Mouse (Mus musculus) hindbrain, embryonic 15.5 days (tissue): ENCODE data around the gene Uqcc1. TPM values are rescaled to one million over a fixed set of nuclear protein-coding genes. Genes with fewer than 3 reads are reported as not detected.

ENCODE experiments used
- ATAC-seq: fragments of 200-750 bp; cut with Nextera tagmentation; 2 replicates; pipeline ENCODE4 v1.8.0; 2017; ENCODE audit warnings: low read depth, moderate number of reproducible peaks, moderate TSS enrichment; ENCODE audit not compliant: low FRiP score
- H3K27ac ChIP-seq: fragments of 300-500 bp; sonication (generic); replicated peaks from 2 replicates; pipeline ENCODE4 v1.5.1; 2015; ENCODE audit warnings: mild to moderate bottlenecking, inconsistent platforms
- H3K27me3 ChIP-seq: fragments of 300-500 bp; sonication (generic); 2 replicates; pipeline ENCODE4 v1.6.1; 2015; ENCODE audit warnings: control low read depth, inconsistent platforms
- H3K36me3 ChIP-seq: fragments of 300-500 bp; sonication (generic); 2 replicates; pipeline ENCODE4 v1.6.1; 2015; ENCODE audit warnings: control low read depth, inconsistent platforms
- H3K4me1 ChIP-seq: fragments of 300-500 bp; sonication (generic); replicated peaks from 2 replicates; pipeline ENCODE4 v1.6.1; 2015; ENCODE audit warnings: control low read depth, inconsistent platforms
- H3K4me2 ChIP-seq: fragments of 300-500 bp; sonication (generic); 2 replicates; pipeline ENCODE4 v1.6.1; 2015; ENCODE audit warnings: moderate library complexity, mild to moderate bottlenecking, inconsistent platforms
- H3K4me3 ChIP-seq: fragments of 300-500 bp; sonication (generic); 2 replicates; pipeline ENCODE4 v1.5.1; 2015; ENCODE audit warnings: mild to moderate bottlenecking, inconsistent platforms
- H3K9ac ChIP-seq: fragments of 300-500 bp; sonication (generic); 2 replicates; pipeline ENCODE4 v1.6.1; 2015; ENCODE audit warnings: inconsistent platforms
- H3K9me3 ChIP-seq: fragments of 300-500 bp; sonication (generic); 2 replicates; pipeline ENCODE4 v1.6.1; 2016; ENCODE audit warnings: control low read depth, inconsistent platforms
- WGBS: fragments of 180-500 bp; shearing (Covaris S2); methylation state at CpG from one replicate; pipeline ENCODE4 v1.1.7; 2015; 5-methylcytosine and 5-hydroxymethylcytosine counted together
- polyA plus RNA-seq: library from polyadenylated mRNA; unstranded; fragments of >200 nt; fragmentation: Nextera tagmentation; extraction: Ambion mirVana; gene quantifications from 2 replicates; pipeline ENCODE4 v1.2.1, GENCODE M21; 2015

Gene Uqcc1
- polyA plus RNA-seq, 1 experiment from 2014 or later, result 65.0 TPM

DNA sequence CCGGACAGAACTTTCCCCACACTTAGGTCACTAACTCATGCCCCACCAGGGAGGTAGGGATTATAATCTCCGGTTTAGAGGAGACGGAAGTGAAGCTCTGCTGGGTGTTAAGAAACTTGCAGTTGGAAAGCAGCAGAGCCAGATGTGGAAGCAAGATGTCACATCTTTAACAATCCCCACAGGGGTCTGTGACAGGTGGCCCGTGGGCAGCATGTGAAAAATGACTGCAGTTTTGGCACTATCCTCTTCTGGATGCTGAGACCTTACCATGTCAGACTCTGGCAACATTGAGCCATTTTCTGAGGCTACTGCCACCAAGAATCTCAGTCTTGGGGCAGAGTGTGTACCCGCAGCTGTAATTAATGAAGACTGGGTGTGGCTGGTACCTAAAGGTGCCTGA, 126.1 kb downstream of the Uqcc1 start:
- peaks cover 43% of the 10 kb centered on the region for H3K36me3 ChIP-seq
- H3K9ac ChIP-seq, result no peak overlapping the region
- no peak overlapping the region for H3K4me2 ChIP-seq
- H3K27ac ChIP-seq, result no peak overlapping the region
- no peak for ATAC-seq
- 0 out of 2 replicates have a peak, but pooled peaks cover 3% of the 10 kb centered on the region for H3K4me1 ChIP-seq
- no peak overlapping the region for H3K4me3 ChIP-seq
- no peaks in the 10 kb centered on the region for H3K27me3 ChIP-seq
- WGBS, result 77% methylated on average over 5 of the region's 5 CpGs
- H3K9me3 ChIP-seq, result no peaks in the 10 kb centered on the region

DNA sequence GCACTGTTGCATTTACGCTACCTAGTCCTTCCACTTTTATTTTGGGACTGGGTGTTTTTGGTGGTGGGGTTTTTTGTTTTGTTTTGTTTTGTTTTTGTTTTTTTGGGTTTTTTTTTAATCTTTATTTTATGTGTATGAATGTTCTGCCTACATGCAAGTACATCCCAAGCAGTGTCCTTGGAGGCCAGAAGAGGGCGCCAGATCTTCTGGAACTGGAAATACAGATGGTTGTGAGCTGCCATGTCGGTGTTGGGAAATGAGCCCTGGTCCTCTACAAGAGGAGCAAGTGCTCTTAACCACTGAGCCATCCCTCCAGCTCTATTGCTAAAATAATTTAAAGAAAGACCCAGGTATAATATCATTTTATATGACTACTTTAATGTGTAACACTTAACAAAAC, 127.3 kb downstream of the Uqcc1 start:
- Histone ChIP-seq H3K4me2 (no peak overlapping the region), H3K9ac (no peak overlapping the region), H3K4me1 (0 out of 2 replicates have a peak, but pooled peaks cover 3% of the 10 kb centered on the region), H3K4me3 (no peak overlapping the region), H3K27me3 (no peaks in the 10 kb centered on the region), H3K9me3 (no peaks in the 10 kb centered on the region), H3K36me3 (peaks cover 43% of the 10 kb centered on the region), H3K27ac (no peak overlapping the region)
- 63% methylated on average over 3 of the region's 3 CpGs for WGBS
- no peak for ATAC-seq

DNA sequence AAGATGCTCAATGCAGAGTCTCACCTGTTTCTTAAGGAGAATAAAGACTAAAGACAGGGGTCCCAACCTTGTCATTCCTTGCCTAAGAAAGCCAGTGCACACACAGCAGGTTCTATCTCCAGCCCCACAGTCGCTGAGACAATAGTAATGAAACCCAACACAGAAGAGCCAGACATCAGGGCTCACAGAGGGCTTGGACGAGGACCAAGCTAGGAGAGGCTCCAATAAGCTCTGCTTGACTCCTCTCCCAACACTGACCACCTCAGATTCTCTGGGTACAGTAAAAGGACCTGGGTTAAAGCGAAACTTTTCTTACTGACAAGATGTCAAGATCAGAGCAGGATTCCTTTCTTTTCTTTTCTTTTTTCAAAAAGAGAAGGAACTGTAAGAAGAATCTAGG, 131.5 kb downstream of the Uqcc1 start:
- no peak for ATAC-seq
- H3K9ac ChIP-seq, result no peak overlapping the region
- 65% methylated on average over 3 of the region's 3 CpGs for WGBS
- no peak overlapping the region for H3K27ac ChIP-seq
- peaks cover 57% of the 10 kb centered on the region for H3K36me3 ChIP-seq
- no peak overlapping the region for H3K4me2 ChIP-seq
- H3K4me1 ChIP-seq, result no peaks in the 10 kb centered on the region
- H3K9me3 ChIP-seq, result no peaks in the 10 kb centered on the region
- H3K27me3 ChIP-seq, result no peaks in the 10 kb centered on the region
- H3K4me3 ChIP-seq, result no peak overlapping the region

Other genes with a start within 250 kb of the Uqcc1 start
- gene Trpc4ap, start 237.9 kb downstream of the Uqcc1 start, polyA plus RNA-seq, result 162 and 164 TPM in 2 replicates
- gene Edem2, start 200.8 kb downstream of the Uqcc1 start, polyA plus RNA-seq, result 39.9 and 42.4 TPM in 2 replicates
- gene Gm17581, start 194.4 kb downstream of the Uqcc1 start, polyA plus RNA-seq, result not detected in 2 replicates
- gene Procr, start 179.2 kb downstream of the Uqcc1 start, polyA plus RNA-seq, result 2.9 and 4.1 TPM in 2 replicates
- gene Mmp24, start 155.0 kb downstream of the Uqcc1 start, polyA plus RNA-seq, result 18.9 and 19.6 TPM in 2 replicates
- gene BC029722, start 110.9 kb downstream of the Uqcc1 start, polyA plus RNA-seq, result 39.1 and 42.7 TPM in 2 replicates
- 148 and 155 TPM in 2 replicates for gene Eif6, start 103.4 kb downstream of the Uqcc1 start, polyA plus RNA-seq
- gene Fam83c, start 95.5 kb downstream of the Uqcc1 start, polyA plus RNA-seq, result 0.45 and 0.82 TPM in 2 replicates
- not detected in 2 replicates for gene Gm15557, start 10.4 kb upstream of the Uqcc1 start, polyA plus RNA-seq
- 1.8 and 2.8 TPM in 2 replicates for gene Gdf5, start 15.1 kb upstream of the Uqcc1 start, polyA plus RNA-seq
- gene Cep250, start 26.1 kb upstream of the Uqcc1 start, polyA plus RNA-seq, result 13.6 and 16.9 TPM in 2 replicates
- gene 6430550D23Rik, start 77.7 kb upstream of the Uqcc1 start, polyA plus RNA-seq, result 1.2 and 2.9 TPM in 2 replicates
- 426 and 467 TPM in 2 replicates for gene Ergic3, start 77.7 kb upstream of the Uqcc1 start, polyA plus RNA-seq
- not detected in 2 replicates for gene Fer1l4, start 122.6 kb upstream of the Uqcc1 start, polyA plus RNA-seq
- gene Spag4, start 134.9 kb upstream of the Uqcc1 start, polyA plus RNA-seq, result 7.0 and 7.3 TPM in 2 replicates
- 26.9 and 28.7 TPM in 2 replicates for gene Cpne1, start 181.7 kb upstream of the Uqcc1 start, polyA plus RNA-seq
- gene Rbm12, start 181.7 kb upstream of the Uqcc1 start, polyA plus RNA-seq, result 17.7 and 23.0 TPM in 2 replicates
- gene Gm28036, start 196.8 kb upstream of the Uqcc1 start, polyA plus RNA-seq, result 16.0 and 19.6 TPM in 2 replicates
- gene Romo1, start 213.7 kb upstream of the Uqcc1 start, polyA plus RNA-seq, result 439 and 455 TPM in 2 replicates
- 33.9 and 35.2 TPM in 2 replicates for gene Nfs1, start 213.9 kb upstream of the Uqcc1 start, polyA plus RNA-seq
- 414 and 423 TPM in 2 replicates for gene Rbm39, start 249.9 kb upstream of the Uqcc1 start, polyA plus RNA-seq